Mouse (Mus musculus) kidney, embryonic 14.5 days (tissue): Measurements from ENCODE around the gene Runx2. TPM values are rescaled to one million over a fixed set of nuclear protein-coding genes. Genes with fewer than 3 reads are reported as not detected.
A peak's percentile ranks its signal among the peaks of the same experiment; 100 is the strongest.

ENCODE experiments used
- ATAC-seq: fragments of 200-750 bp; cut with Nextera tagmentation; 2 replicates; pipeline ENCODE4 v1.8.0; 2017; ENCODE audit warnings: moderate number of reproducible peaks, mild to moderate bottlenecking, moderate TSS enrichment, moderate library complexity; ENCODE audit not compliant: low FRiP score, low TSS enrichment
- H3K27ac ChIP-seq: fragments of 300-500 bp; sonication (generic); 2 replicates; pipeline ENCODE4 v1.5.1; 2014; ENCODE audit warnings: low read depth, mild to moderate bottlenecking, low read length, moderate library complexity, mixed read lengths
- H3K27me3 ChIP-seq: fragments of 300-500 bp; sonication (generic); 2 replicates; pipeline ENCODE4 v1.6.1; 2014; ENCODE audit warnings: mild to moderate bottlenecking, low read length; ENCODE audit not compliant: control insufficient read depth, insufficient read depth
- H3K36me3 ChIP-seq: fragments of 300-500 bp; sonication (generic); 2 replicates; pipeline ENCODE4 v1.6.1; 2014; ENCODE audit warnings: low read length, mixed read lengths; ENCODE audit not compliant: control insufficient read depth, insufficient read depth
- H3K4me1 ChIP-seq: fragments of 300-500 bp; sonication (generic); 2 replicates; pipeline ENCODE4 v1.6.1; 2014; ENCODE audit warnings: low read length, mixed read lengths; ENCODE audit not compliant: control insufficient read depth, insufficient read depth
- H3K4me2 ChIP-seq: fragments of 300-500 bp; sonication (generic); replicated peaks from 2 replicates; pipeline ENCODE4 v1.6.1; 2014; ENCODE audit warnings: low read depth, mild to moderate bottlenecking, low read length
- H3K4me3 ChIP-seq: fragments of 300-500 bp; sonication (generic); 2 replicates; pipeline ENCODE4 v1.5.1; 2014; ENCODE audit warnings: mild to moderate bottlenecking, low read length
- H3K9ac ChIP-seq: fragments of 300-500 bp; sonication (generic); 2 replicates; pipeline ENCODE4 v1.6.1; 2014; ENCODE audit warnings: low read depth, mild to moderate bottlenecking, low read length, moderate library complexity
- H3K9me3 ChIP-seq: fragments of 300-500 bp; sonication (generic); 2 replicates; pipeline ENCODE4 v1.6.1; 2016; ENCODE audit warnings: low read length; ENCODE audit not compliant: control insufficient read depth
- WGBS: fragments of 180-500 bp; shearing (Covaris S2); extraction: QIAGEN DNeasy Blood & Tissue Kit; methylation state at CpG from one replicate; pipeline ENCODE4 v1.1.7; 2014; 5-methylcytosine and 5-hydroxymethylcytosine counted together
- polyA plus RNA-seq: library from polyadenylated mRNA; unstranded; fragments of >200 nt; fragmentation: Nextera tagmentation; extraction: Ambion mirVana; gene quantifications from 2 replicates; pipeline ENCODE4 v1.2.1, GENCODE M21; 2014

The Runx2 gene
- polyA plus RNA-seq, 1 experiment from 2014 or later: 2.4 TPM

DNA sequence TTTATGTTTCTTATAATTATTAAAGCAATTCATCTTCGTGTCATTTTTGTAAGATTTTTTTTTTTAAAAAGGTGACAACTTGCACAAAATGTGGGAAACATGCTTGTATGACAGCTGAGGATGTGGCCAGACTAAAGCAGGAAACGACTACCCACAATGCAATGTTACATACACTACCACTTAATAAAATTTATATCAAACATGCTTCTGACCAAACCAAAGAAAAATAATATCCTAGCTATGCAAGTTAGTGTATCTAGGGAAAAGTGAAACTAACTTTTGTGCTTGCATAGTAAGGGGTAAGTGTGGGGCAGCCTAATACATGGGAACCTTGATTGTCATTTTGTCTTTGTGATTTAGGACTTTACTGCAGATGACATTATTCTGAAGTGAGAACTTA is 4.2 kb upstream of the Runx2 start:
- Histone ChIP-seq H3K27me3 (no peaks in the 10 kb centered on the region), H3K4me2 (no peak overlapping the region), H3K9me3 (no peaks in the 10 kb centered on the region), H3K4me1 (no peaks in the 10 kb centered on the region), H3K9ac (no peak overlapping the region), H3K36me3 (no peaks in the 10 kb centered on the region), H3K4me3 (no peak overlapping the region), H3K27ac (no peak overlapping the region)
- ATAC-seq: no peak
- 89% methylated on average over 2 of the region's 2 CpGs for WGBS

DNA sequence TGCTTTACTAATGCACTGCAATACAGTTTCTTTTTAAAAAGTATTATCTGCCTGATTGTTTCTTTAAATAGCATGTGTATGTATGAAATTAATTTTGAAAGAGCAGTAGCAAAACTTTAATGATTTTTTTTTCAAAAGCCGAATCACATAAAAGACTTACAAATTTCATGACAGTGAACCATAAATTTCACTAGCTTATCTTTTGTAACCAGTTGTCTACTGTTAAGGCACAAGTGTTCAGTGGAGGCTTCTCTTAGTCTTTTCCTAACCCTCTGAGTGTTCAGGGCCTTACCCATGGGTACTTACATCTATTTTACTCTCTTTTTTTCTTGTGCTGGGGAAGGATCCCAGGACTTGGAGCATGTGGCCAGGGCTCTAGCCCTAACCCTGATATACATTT is 7.6 kb downstream of the Runx2 start:
- Histone ChIP-seq H3K27ac (no peak overlapping the region), H3K4me1 (no peaks in the 10 kb centered on the region), H3K4me2 (no peak overlapping the region), H3K36me3 (no peaks in the 10 kb centered on the region), H3K9me3 (no peaks in the 10 kb centered on the region), H3K27me3 (no peaks in the 10 kb centered on the region), H3K4me3 (no peak overlapping the region), H3K9ac (no peak overlapping the region)
- WGBS: 79% methylated on average over 1 of the region's 1 CpGs
- no peak for ATAC-seq

DNA sequence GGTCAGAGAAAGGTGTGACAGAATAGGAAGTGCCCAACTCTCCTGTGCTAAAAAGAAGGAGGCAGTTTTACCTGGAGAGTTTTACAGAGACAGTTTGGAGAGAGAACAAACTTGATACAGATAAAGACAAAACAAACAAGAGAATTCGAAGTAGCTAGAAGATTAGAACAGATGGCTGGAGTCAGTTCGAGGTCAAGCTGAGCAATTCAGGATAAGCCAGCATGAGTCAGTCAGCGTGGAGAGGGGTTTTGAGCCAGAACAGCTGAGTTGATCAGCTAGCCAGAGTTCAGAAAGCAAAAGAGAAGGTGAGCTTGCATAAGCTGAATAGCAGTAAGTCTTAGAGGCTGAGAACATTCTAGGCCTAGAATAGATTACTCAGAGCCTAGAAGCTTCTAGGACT is 17.3 kb downstream of the Runx2 start:
- Histone ChIP-seq H3K36me3 (no peaks in the 10 kb centered on the region; the same call in 1 of the 2 replicates), H3K4me2 (no peak overlapping the region), H3K9me3 (no peaks in the 10 kb centered on the region), H3K4me3 (no peak overlapping the region), H3K27me3 (no peaks in the 10 kb centered on the region), H3K9ac (no peak overlapping the region), H3K27ac (no peak overlapping the region), H3K4me1 (no peaks in the 10 kb centered on the region)
- WGBS: 57% methylated on average over 3 of the region's 3 CpGs
- ATAC-seq: no peak

DNA sequence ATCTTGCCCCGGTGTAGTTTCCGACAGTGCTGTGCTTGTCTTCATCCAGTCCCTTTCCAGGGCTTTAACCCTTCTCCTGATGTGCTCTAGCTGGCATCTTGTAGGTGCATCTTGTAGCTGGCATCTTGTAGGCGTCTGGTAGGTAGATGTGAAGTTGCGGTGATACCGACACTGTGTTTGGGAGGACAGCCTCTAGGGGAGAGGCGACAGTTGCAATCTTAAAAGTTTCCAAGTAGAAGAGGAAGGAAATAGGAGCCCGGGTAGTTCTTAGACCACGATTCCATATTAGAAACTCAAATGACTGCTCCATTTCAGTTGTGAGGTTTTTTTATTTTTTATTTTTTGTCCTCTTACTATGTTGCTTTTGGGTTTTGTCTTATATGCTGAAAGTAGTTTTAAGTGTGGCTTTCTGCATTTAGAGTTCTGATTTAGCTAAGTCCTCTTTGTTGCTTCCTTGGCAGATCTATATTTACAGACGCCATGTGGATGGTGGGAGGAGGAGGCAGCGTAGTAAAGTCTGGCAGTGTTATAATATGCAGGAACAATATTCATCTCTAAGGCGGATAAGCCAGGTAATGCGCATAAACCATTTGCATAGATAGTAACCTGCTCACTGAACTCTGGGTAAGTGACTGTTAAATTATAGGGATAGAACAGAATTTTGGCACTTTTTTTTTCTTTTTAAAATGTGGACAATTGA is 22.2 kb downstream of the Runx2 start:
- H3K4me3 ChIP-seq: no peak overlapping the region
- no peaks in the 10 kb centered on the region for H3K9me3 ChIP-seq
- no peaks in the 10 kb centered on the region for H3K27me3 ChIP-seq
- no peaks in the 10 kb centered on the region for H3K4me1 ChIP-seq
- H3K9ac ChIP-seq: no peak overlapping the region
- H3K36me3 ChIP-seq: peaks cover 5% of the 10 kb centered on the region; the same call in 1 of the 2 replicates
- 93% methylated on average over 12 of the region's 12 CpGs for WGBS
- no peak for ATAC-seq
- no peak overlapping the region for H3K4me2 ChIP-seq
- no peak overlapping the region for H3K27ac ChIP-seq

DNA sequence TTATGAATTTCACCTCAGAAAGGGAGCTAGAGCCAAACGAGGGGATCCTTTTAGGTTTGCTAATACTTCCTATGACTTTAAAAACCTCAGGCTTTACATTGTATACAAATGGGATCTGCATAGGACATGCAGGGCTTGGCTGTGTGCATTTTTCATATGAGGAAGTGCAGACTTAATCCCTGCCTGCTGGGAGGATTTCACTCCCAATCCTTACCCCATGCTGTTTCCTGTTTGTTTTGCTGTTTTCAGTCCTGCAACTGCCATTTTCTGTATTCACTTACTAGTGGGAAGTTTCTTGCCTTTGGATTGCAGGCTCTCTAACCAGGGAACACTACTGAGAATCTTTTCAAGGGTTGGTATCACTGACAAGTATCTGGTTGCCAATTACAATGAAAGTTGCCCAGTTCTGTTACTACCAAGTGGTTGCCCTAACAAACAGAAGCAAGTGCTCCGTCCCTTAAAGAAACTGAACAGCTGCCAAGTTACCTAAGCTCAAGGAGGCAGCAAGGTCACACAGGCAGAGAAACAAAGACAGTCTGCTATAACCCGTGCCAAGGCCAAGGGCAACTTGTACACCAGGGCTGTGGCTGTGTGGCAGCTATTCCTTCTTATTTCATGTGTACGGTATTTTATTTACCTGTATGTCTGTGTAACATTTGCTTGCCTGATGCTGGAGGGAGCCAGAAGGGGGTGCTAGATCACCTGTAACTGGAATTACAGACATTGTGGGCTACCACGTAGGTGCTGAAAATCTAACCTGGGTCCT is 25.4 kb downstream of the Runx2 start:
- ATAC-seq: no peak
- Histone ChIP-seq H3K9me3 (no peaks in the 10 kb centered on the region), H3K36me3 (peaks cover 5% of the 10 kb centered on the region; the same call in 1 of the 2 replicates), H3K27me3 (no peaks in the 10 kb centered on the region), H3K4me3 (no peak overlapping the region), H3K4me2 (no peak overlapping the region), H3K9ac (no peak overlapping the region), H3K27ac (no peak overlapping the region), H3K4me1 (no peaks in the 10 kb centered on the region)
- WGBS: 84% methylated on average over 5 of the region's 5 CpGs

DNA sequence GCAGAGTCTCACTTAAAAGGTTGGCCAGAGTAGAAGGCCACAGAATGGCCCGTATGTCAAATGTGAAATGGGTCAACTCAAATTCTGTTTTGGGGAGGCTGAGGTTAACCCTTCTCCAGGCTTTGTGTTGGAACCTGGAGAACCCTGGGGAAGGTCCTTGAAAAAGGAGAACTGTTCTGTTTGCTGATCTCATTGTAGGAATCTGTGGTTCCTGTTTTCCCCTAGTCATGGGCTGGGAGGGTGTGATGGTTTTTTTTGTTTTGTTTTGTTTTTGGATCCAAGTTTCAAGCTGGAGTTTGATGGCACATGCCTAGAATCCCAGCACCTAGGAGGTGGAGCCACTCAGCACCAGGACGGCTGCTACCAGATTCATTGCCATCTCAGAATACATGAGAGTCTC is 31.5 kb downstream of the Runx2 start:
- H3K9ac ChIP-seq: no peak overlapping the region
- WGBS: 89% methylated on average over 2 of the region's 2 CpGs

DNA sequence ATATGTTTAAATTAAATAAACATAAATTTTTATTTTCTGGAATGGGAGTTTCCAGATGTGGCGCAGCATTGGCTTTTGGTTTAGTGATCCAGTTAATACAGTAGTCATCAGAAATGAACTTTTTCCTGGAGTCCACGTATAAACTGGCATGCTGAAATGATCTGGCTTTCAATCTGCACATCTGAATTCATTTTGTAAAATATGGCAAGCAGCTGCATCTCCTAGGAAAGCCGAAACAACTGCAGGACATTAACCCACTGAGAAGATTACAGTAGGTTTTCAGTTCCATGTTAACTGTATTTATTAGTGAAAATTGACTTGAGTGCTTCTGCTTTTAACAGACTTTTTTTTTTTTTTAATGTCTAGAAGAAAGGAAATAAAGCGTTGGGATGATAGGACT is 32.2 kb downstream of the Runx2 start:
- Histone ChIP-seq H3K27me3 (no peaks in the 10 kb centered on the region), H3K9ac (no peak overlapping the region), H3K4me1 (peaks cover 7% of the 10 kb centered on the region; the same call in 1 of the 2 replicates), H3K4me3 (no peak overlapping the region), H3K9me3 (no peaks in the 10 kb centered on the region), H3K4me2 (no peak overlapping the region), H3K27ac (no peak overlapping the region), H3K36me3 (no peaks in the 10 kb centered on the region)
- 92% methylated on average over 4 of the region's 4 CpGs for WGBS
- no peak for ATAC-seq

More for the DNA sequence above, 31.5 kb downstream of the Runx2 start:
- ATAC-seq: no peak
- no peaks in the 10 kb centered on the region for H3K9me3 ChIP-seq
- no peak overlapping the region for H3K4me3 ChIP-seq
- H3K4me1 ChIP-seq: peaks cover 1% of the 10 kb centered on the region; the same call in 1 of the 2 replicates
- H3K36me3 ChIP-seq: no peaks in the 10 kb centered on the region
- no peaks in the 10 kb centered on the region for H3K27me3 ChIP-seq
- no peak overlapping the region for H3K4me2 ChIP-seq
- H3K27ac ChIP-seq: no peak overlapping the region

DNA sequence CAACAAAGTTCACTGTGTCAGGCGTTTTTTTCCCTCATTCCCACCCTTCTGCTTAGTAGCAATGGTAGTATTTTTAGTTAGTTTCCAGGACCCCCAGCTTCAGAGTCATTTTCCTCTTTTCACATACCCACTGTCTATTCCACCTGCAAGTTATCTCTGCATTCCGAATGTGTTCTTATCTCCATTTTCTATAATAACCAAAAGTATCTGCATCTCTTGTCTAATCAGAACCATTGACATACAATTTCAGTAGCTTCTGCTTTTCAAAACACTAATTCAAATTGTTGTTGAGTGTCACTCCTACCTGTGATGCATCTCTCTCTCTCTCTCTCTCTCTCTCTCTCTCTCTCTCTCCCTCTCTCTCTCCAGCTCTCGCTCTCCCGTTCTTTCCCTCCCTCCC is 34.2 kb downstream of the Runx2 start:
- ATAC-seq: no peak
- Histone ChIP-seq H3K9me3 (no peaks in the 10 kb centered on the region), H3K4me2 (no peak overlapping the region), H3K4me1 (peaks cover 7% of the 10 kb centered on the region; the same call in 1 of the 2 replicates), H3K4me3 (no peak overlapping the region), H3K27ac (no peak overlapping the region), H3K36me3 (no peaks in the 10 kb centered on the region), H3K9ac (no peak overlapping the region), H3K27me3 (no peaks in the 10 kb centered on the region)
- WGBS: 72% methylated on average over 4 of the region's 4 CpGs

DNA sequence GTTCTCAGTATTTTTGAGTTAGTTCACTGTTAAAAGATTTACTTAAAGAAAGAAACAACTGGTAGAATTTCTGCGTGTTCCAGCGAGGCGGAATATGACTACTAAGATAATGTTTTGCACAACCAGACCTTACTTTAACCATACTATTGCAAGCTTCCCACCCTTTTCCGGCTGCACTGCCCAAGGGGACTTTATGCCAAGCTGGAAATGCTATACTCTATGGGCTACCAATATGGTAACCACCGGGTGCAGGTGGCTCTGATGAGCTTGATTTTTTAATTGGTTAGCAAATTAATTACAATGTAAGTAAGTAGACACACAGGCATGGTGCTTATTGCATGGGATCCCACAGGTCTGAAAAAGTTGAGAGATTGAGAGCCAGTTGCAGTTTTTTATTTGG is 36.5 kb downstream of the Runx2 start:
- Histone ChIP-seq H3K4me3 (peak overlapping the region; percentile 86), H3K27ac (no peak overlapping the region), H3K27me3 (no peaks in the 10 kb centered on the region), H3K9me3 (no peaks in the 10 kb centered on the region), H3K9ac (peak overlapping the region; percentile 93), H3K36me3 (no peaks in the 10 kb centered on the region), H3K4me2 (peak overlapping the region; percentile 74), H3K4me1 (peaks cover 7% of the 10 kb centered on the region; the same call in 1 of the 2 replicates)
- no peak for ATAC-seq
- 76% methylated on average over 5 of the region's 5 CpGs for WGBS
